Mouse (Mus musculus) right cerebral cortex, postnatal 10 days (tissue): ENCODE measurements around the gene Lhfpl2.

Source experiments
- DNase-seq, 2 experiments: peaks; one replicate each; pipeline ENCODE4 v3.0.0; 2021; ENCODE audit warnings: low spot score in 2 of 2

Lhfpl2 gene

DNA sequence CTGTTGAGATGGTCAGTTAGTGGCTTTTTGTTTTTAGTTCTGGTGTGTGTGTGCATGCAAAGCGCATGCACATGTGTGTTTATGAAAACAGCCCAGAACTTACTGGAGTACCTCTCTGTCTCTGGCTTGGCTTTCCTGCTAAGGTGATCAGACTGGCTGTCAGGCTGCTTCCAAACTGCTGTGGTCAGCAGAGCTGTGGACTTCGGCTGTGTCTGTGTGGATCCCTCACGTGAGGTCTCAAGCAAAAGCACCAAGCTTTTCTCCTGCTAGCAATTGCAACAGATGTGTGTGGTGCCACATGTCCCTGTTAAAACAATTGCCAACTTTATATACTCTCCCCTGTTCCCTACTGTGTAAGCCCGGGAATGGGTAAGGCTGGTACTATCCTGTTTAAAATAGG is 82.8 kb downstream of the Lhfpl2 start:
- no peak for DNase-seq

DNA sequence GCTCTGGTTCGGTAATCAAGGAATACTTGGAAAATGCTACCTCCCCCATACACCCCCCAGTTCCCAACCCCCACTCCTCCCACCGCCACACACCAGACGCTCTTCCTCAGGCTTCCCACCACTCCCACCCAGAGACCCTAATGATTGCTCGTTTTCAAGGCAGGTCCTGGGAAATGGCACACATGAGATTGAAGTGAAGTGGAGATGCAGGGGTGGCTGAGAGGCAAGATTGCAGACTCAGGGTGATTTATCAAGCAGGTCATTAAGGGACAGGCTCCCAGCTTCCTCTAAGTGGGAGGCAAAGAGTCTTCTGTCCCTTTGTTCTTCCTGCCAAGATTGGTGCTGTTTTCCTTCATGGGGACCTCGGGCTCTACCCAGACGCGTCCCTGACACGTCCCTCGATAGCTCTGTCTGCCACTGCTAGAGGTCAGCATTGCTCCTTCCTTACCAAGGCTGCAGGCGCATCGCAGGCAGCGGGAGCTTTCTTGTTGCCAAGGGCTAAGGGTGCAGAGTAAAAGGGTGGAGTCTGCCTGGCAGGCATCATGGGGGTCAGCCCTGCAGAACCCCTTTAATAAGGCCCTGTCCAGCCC is 85.6 kb downstream of the Lhfpl2 start:
- DNase-seq, result peak in 1 of 2 experiments; percentile 60

DNA sequence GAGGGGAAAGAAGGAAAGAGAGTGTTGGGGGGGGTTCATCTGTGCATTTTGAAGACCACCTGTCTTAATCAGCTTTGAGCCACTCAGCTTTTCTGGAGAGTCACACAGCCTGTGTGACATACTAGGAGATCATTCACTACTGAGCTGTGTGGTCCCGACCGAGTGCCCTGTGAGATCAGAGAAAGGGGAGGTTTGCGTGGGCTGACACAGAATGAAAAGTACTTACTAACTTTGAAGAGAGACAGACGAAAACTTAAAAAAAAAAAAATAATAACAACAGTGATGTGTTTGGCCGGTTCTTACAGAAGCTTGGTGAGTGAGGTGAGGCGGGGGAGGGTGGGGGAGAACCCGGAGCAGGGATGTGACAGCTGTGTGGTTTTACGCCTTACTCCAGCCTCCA is 86.9 kb downstream of the Lhfpl2 start:
- no peak for DNase-seq

DNA sequence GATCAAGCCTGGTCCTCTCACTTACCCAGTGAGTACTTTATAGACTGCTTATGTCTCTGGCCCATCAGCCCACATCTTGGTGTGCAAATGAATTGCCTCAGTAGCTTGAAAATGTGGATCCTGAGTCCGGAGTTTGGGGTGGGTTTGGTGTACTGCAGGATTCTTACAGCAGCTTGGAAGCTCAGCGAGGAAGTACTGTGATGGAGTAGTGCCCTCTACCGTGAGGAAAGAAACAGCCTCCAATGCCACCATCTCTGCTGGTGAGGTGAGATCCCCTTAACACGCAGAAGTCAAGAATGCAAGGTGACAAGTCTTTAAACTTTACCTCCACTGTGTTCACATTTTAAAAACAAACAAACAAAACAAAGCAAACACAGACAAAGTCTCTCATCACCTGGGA is 89.7 kb downstream of the Lhfpl2 start:
- peak; percentile 60 to 66 for DNase-seq

DNA sequence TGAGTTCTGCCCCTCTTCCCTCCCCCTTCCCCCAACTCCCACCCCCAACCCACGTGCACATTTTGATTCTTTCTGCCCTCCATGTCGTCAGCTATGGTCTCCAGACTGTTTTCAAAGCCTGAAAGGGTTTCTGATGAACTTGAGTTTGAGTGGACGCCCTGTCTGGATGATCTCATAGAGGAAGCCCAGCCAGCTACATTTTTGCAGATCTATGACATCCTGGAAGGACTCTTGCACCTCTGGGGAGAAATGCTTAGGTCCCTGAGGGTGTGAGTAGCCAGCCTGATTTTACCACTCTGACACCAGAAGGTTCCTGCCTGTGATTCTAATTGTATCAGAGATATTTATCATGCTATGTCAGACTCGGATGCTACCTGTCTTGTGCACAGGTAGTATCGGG is 91.4 kb downstream of the Lhfpl2 start:
- no peak for DNase-seq

DNA sequence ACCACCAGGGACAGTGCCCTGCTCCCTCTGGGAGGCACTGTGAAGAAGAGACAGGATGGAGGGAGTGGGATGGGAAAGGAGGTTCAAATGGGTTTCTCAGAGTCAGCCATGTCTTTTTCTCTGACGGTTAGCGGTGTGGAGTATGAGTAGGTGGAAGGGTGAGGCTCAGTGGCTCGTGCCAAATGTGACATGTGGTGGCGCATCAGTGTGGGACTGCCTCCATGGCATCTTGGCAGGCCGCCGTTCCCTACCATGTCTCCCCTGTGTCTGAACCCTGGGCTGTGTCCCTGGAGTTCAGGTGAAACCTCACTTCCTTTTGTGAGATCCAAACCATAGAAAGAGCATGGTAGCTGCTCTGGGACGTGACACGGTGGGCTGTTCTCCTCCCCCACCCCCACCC is 92.2 kb downstream of the Lhfpl2 start:
- DNase-seq, result no peak

DNA sequence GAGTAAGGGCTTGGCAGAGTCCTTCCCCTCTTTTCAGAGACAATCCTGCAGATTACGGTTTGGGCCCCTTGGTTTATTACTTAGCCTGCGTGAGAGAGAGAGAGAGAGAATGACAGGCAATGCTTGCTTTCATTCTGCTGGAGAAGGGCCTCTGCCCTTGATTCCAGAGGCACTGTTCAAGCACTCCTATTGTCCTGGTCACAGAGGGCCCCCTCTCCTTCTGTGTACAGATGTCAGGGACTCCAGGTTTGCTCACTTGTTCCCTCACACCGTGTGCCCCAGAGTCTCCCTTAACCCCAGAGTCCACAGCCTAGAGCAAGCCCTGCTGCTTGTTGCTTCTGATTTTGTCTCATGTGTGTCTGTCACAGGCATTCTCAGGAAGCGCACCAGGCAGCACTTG is 93.7 kb downstream of the Lhfpl2 start:
- DNase-seq, result no peak

DNA sequence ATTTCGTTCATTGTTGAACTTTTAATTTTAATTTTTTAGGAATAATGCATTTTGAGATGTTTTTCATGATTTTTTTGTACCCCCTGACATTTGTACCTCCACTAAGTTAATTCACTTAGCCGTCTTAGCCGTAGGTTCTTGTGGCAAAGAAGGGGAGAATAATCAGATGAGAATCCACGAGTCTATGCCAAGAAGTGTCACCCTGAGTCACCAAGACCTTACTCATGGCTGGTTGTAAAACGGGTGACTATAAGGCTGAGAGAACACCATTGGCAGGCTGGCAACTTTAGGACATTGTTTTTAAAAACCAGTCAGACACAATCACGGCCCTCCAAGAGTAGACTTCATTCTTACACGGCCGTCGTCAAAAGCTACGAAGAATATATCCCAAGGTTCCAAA is 95.2 kb downstream of the Lhfpl2 start:
- DNase-seq, result no peak

DNA sequence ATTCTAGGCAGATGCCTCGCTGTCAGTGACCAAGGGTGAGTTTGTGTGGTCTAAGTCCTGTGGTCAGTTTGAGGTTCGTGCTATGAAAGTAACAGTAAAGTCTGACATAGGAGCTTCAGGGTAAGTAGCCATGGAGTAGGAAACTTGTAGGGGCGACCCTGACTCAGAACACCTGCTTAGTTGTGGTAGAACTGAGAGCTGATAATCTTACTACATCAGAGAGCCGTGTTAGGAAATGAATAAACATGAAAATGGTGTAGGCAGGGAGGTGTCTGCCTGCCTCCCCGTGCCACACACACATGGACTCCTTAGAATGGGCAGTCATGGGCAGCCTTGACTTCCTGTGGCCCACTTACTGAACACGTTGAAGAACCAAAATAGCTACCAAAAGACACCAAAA is 96.1 kb downstream of the Lhfpl2 start:
- DNase-seq, result no peak

DNA sequence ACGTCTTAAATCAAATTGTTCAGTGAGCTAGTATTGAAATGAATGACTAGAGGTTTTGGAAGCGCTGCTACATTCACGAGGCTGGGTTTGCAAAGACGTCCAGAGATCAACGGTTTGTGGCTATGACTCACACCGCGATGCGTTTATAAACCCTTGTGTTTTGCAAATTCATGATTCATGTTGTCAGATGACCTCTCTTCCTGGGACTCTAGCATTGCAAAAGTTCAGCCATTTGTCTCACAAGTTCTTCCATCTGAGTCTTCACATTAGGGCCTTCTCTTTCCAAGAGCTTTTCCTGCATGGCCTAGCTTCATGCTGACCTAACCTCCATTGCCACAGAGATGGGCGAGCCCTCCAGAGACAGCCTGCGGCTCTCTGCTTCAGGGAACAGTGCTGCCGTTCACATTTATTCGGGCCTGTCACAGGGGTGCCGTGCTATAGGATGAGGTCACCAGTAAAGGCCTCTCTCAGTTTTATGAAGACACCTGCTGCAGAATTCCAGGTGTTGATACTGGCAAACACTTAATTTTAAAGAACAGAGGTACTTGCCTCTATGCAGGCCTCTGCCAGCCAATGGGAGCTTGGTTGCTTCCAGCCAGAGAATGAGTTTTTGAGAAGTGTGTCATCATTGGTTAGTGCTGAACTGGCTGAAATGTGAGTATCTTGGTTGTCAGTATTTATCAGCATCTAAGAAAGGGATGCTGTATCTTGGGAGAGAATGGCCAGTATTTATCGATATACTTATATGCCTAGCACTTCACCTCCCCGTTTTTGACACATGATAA is 97.1 kb downstream of the Lhfpl2 start:
- DNase-seq, result no peak

DNA sequence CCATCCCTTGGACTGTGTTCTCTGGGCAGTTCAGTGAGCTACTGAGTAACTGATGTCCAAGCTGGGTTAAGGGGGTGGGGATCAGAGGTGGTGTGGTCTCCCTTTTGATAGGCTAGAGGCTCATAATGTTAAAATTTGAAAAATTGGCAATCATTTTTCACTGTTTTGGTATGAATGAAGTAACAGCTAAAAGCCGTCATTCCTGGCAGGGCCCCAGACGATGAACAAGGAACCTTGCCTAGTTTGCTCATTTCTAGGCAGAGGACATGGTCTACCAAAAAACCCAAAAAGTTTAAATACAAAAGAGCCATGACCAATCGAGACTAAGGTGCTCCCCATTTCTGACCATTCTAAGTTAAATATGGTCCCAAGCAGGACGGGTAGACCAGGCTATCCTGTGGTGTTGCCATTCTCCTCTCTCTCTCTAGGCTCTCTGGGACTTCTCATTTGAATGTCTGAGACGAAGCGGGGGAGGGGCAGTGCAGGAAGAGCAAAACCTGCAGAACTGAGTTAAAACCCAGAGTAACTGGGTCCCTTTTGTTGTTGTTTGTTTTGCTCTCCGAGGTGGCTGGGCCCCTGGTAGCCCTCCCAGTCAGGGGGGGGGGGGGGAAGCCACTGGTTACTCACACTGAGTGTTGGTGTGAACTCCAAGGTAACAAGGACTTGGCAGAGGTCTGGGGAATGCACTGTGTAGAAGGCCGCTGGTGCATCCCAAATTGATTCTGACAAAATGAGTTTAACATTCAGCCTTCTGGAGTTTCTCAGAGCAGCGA is 98.2 kb downstream of the Lhfpl2 start:
- DNase-seq, result no peak

DNA sequence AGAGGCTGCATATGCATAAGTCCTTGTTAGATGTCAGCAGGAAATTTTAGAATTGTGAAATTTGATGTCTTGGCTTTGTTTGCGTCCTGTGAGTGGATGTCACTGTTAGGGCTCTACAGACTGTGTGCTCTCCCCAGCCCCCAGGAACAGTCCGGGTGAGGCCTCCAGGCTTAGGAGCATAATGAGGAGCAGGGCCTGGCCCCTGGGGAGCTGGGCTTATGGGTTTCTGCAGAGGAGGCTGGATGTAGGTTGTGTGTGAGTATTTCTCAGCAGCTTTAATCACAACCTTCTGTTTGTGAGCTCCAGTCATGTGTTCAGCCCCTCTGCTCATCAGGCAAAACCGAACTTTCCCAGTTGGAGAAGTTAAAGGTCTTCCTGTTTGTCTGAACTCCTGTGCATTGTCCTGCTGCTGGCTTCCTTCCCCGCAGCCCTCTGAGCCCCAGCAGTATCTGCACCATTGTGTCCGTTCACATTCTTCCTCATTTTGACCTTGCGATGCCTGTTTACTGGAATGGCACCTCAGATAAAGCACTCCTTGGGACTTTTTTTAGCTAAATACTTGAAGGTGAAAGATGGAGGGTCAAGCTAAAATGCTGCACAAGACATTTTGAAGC is 101.4 kb downstream of the Lhfpl2 start:
- DNase-seq, result no peak

DNA sequence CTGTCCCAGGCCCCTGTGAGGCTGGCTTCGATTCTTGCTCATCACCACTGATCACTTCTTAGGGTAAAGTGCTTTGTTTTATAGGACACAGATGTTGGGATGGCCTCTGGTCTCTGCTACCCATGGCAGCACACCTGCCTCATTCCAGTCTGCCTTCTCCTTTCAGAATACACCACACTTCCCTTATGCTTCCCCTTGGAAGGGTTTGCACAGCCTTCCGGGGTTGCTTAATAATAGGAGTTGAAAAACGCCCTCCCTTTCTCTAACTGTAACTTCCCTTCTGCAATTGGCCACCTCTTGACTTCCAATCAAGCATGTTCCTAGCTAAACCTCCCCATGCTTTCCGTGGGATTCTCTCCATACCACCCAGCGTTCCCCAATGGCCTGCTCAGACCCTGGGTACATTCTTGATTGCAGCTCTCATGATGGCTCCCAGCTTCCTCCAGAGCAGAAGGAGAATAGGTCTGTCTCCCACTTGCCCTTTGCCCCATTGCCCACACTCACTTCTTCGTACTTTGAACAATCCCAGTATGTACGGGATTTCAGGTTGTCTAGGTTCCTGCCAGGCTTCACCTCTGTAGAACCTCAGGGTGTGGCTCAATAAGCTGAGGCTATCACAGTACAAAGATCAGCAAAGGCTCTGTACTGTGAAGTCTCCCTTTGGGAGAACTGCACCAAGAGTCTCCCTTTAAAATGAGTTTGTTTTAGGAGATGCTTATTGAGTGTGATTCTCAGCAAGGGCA is 102.1 kb downstream of the Lhfpl2 start:
- DNase-seq, result no peak

DNA sequence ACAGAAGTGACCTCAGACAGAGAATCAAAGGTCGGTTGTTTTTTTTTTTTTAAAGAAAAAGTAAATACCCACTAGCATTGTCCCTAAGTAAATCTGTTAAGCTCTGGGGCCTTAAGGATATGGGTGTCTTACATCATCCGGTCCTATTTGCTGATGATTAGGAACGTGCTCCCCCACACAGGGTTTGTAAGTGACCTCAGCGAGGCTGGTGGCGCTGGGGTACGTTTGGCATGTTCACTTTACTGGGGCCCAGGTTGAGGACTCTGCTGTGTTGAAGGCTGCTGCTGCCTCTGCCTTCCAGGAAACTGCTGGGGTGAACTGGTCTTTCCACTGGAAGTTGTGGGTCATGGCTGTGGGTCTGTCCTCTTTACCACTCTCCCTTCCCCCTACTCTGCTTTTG is 106.9 kb downstream of the Lhfpl2 start:
- DNase-seq, result no peak

DNA sequence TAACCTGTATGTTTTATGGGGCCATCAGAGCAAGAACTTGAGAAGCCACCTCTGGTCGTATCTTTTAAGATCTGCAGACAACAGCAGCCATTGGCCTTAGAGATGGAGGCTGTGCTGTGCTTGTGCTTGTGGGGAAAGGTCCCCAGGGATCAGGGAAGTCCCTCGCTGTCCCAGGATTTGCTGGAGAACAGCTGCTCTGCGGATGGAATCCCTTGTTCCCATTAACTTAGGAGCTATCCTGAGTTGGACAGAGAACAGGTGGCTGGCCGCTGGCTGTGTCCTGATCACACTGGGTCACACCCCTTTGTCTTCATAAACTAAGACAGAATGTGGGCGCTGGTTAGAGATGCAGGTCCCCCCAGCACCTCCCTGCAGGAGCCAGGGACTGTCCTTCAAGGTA is 110.7 kb downstream of the Lhfpl2 start:
- DNase-seq, result no peak

DNA sequence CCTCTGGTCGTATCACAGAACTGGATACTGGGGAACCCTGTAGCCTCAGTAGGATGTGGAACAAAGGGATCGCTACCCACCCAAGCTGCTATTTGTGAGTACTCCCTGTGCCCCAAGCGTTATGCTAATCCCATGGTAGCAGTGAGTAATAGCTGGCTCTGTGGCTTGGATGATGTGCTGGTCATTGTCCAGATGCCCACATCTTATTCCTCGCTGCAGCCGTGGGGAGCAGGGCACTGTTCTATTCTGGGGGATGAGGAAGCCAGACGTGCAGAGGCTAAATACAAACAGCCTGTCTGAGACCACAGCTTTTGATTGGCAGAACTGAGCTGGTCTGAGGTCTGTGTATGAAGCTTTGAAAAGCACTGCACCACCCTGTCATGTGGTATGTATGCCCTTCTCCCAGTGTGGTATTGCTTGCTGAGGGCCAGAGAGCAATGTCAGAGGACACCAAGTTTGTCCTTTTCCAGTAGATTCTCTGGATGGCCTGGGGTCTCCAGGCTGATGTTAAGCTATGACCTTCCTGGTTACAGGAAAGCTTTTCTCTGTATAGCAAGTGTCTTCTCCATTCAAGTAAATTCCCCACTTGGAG is 111.8 kb downstream of the Lhfpl2 start:
- no peak for DNase-seq

DNA sequence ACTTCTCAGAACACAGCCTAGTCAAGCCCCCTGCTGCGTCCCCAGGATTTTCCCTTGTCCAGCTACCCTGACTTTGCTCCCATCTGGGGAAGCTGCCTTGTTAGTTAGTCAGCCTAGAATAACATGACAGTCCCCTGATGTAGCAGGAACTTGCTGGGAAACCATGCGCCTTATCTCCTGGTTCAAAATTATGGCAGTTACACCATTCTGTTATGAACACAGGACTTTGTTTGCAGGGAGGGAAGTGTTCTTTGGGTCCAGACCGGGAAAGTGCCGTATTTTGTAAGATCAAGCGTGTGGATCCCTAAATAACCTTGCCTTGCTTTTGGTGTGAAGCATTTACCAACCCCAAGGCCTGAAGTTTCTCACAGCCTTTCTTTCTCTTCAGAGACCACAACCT is 114.0 kb downstream of the Lhfpl2 start:
- DNase-seq, result no peak

DNA sequence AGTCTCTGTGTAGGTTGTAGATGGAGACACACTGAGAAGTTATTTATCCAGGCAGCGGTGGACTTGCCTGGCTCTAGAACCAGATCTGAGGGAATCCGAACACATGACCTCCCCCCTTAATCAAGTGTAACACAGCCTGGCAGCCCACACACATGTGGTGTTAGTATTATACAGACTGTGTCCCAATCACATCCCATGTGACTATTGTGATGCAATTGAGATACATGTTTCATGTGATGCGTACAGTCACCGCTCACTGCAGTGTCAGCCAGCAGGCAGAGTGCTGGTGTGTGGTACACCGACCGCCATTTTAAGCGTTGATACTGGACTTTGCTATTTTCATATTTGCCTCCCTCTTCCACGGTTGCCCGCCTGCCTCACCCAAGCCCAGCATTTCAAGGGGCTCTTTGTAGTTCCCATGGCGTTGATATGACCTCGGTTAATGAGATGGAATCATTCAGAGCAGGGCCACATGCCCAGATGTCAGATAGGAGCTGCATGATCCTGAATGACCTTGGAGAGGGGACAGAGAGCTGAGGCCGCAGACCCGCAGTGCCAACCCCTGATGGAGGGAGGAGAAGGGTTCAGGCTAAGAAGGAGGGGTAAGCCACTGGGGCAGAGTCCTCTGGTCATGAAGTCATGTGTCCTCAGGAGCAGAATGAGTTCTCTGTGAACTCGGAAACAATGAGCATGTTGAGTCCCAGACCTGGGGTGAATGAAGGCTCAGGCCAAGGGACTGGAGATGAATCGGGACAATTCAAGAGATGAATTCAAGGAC is 115.1 kb downstream of the Lhfpl2 start:
- DNase-seq, result no peak

DNA sequence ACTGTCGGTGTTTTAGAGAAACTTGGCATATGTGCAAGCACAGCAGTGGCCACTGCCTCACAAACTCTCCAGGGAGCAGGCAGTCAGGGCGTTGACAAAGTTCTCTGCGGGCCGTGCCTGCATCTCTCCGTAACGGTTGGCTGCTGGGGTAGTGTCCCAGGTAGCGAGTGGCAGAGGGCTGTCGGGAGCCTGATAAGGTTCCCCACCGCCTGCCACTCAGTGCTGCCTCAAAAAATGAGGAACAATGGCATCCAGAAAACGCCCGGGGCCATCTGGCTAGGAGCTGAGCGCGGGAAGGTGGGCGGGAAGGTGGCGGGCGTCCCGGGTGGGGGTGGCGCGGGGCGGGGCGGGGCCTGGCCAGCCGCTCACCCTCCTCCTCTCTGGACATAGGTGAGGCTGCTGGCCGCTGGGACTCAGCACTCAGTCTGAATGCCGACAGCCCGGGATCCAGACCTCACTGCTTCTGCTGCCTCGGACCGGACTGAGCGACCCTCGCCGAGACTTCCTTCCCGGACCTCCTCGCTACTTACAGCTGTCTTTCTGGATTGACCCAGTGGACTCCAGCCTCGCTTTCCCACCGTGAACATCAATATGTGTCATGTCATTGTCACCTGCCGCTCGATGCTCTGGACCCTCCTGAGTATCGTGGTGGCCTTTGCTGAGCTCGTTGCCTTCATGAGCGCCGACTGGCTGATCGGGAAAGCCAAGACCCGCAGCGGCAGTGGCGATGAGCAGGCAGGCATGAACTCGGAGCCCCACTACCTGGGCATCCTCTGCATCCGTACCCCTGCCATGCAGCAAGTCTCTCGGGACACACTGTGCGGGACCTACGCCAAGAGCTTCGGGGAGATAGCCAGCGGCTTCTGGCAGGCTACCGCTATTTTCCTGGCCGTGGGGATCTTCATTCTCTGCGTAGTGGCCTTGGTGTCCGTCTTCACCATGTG is 116.3 kb downstream of the Lhfpl2 start:
- peak; percentile 62 to 63 for DNase-seq
